Mouse (Mus musculus) frontal cortex, adult (tissue): ENCODE measurements at regions not wholly inside any gene's neighbourhood (a gene's known extent, or its start where the extent isn't known, plus 50 kb on each side); places are given as distances from the start of the nearest gene placed in this dataset.
A peak's percentile ranks its signal among the peaks of the same experiment; 100 is the strongest.

Source experiments
- ATAC-seq: cut with Nextera tagmentation; 2 replicates; pipeline ENCODE4 v1.9.2; 2017; ENCODE audit warnings: mild to moderate bottlenecking, moderate library complexity, mixed read lengths; ENCODE audit not compliant: low TSS enrichment

DNA sequence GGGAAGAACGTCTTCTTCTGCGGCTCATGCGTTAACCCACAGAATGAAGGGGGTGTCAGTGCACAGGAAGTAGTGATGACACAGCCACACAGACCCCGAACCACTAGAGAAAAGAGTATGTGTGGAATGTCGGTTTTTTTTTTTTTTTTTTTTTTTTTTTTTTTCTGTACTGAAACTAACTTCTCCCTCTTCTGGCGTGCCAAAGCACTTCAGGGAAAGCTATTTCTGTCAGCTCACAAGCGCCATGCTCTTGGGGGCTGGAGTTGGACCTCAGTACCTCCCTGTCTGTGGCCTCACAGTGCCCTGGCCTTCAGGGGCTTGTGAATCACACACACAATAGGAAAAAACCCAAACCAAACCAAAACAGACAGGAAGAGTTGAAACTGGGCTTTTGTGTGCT lies 221.1 kb upstream of the Nfe2l3 start:
- ATAC-seq: no peak

GRCm38 (mm10) chr6:51212216-51212615 lies 220.3 kb upstream of the Nfe2l3 start:
- ATAC-seq: no peak

DNA sequence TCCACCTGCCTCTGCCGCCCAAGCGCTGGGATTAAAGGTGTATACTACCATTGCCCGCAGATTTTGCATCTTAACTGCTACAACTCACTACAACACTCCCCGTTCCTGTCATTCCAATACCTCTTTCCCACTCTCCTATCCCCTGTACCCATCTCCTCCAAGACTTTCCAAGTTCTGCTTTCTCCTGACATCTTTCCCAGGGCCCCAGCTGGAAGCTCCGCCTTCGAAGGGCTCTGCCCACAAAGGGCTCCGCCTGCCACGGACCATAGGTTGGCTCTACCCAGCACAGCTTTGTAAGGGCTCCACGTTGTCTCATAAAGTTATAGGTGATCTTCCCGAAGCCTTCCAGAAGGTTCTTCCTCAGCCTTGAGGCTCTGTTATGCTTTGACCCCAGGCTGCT lies 217.1 kb upstream of the Nfe2l3 start:
- no peak for ATAC-seq

DNA sequence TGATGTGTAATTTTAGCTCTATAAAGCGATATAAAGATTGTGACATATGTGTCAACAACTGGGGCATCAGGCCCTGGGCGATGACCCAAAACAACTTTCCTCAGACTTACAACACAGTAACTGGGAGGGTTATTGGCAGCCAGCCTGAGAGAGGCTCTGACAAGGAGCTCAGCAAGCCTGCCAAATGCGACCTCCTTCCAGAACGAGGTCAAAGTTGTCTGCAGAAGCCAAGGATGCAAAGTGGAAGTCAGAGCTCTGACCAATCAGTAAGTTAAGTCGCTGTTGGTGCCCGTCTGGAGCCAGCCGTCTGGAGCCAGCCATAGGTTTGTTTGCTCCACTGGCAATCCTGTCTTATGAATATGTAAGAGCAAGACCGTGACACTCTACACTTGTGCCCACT lies 216.0 kb upstream of the Nfe2l3 start:
- no peak for ATAC-seq

GRCm38 (mm10) chr6:51219691-51220090 lies 212.8 kb upstream of the Nfe2l3 start:
- ATAC-seq: no peak

DNA sequence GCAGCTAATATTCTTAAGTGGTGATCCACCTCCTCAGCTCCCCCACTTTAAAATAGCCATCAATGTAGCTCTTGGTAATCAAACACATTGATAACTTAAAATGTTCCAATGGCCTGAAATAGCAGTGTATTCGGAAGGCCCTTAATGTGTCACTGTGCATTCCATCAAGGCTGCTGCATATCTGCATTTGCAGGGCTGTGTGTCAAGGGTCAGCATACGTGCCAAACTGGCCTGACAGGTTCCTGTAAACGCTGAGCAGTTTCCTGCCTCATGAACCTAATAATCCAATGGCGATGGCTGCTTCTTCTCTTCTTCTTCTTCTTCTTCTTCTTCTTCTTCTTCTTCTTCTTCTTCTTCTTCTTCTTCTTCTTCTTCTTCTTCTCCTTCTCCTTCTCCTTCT lies 211.7 kb upstream of the Nfe2l3 start:
- ATAC-seq: no peak

- ATAC-seq: no peak
Measured at GRCm38 (mm10) chr6:51236077-51236740, 196.3 kb upstream of the Nfe2l3 start.

GRCm38 (mm10) chr6:51240039-51240438 lies 192.4 kb upstream of the Nfe2l3 start:
- no peak for ATAC-seq

- no peak for ATAC-seq
Measured at GRCm38 (mm10) chr6:51250233-51250632, 182.2 kb upstream of the Nfe2l3 start.

- no peak for ATAC-seq
Measured at GRCm38 (mm10) chr6:51251432-51251831, 181.0 kb upstream of the Nfe2l3 start.

DNA sequence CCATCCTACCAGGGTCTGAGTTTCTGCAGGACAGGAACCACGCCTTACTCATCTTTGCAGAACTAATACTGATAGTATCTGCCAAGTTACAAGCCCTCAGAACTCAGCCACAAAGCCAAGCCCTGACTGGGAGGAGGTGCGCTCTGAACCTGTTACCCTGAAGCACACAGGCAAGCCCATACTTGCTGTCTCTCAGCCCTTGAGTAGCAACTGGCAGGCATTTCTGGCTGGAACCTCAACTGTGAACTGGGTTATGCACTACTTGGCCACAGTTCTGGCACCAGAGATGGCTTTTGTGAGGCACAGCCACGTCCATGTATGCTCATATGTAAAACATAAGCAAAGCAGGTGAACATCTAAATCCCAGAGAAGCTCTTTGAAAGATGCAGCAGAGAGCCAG lies 179.7 kb upstream of the Nfe2l3 start:
- no peak for ATAC-seq

DNA sequence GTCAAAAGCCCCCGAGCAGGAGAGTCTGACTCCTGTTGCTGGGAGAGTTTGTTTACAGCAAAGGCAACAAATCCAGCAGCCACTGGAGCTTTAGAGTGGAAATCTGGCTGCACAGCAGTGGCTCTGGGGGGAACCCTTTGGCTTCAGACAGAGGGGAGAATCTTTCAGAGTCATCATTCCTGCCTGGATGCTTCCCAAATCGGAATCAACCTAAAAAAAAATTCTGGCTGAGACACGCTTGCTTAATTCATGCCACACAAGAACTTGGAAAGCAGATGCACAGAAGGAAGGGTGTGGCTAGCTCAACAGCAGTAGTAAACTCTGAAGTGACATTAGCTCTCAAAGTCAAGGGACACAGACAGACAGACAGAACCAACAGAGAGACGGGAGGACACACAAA lies 175.8 kb upstream of the Nfe2l3 start:
- ATAC-seq: no peak

DNA sequence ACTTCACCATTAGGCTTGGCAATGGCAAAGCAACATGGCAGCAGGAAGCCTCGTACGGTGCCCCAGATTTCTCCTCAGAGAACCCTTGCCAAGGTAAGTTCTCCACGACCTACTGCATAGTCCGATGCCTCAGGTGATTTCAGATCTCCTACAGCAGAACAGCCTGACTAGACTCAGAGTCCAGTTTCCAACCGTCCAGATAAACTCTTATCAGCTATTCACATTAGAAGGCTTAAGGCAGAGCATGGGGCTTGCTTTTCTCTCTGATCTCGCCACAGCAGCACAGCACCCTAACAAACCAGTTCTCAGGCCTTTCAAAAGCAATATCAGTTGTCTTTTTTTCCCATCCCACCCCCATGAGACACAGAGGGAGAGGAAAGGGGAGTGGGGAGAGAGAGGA lies 174.9 kb upstream of the Nfe2l3 start:
- ATAC-seq: no peak

GRCm38 (mm10) chr6:51258304-51258703 lies 174.2 kb upstream of the Nfe2l3 start:
- no peak for ATAC-seq

GRCm38 (mm10) chr6:51263595-51263994 lies 168.9 kb upstream of the Nfe2l3 start:
- no peak for ATAC-seq

- peak; percentile 96 for ATAC-seq
Measured at GRCm38 (mm10) chr6:51265329-51265728, 167.1 kb upstream of the Nfe2l3 start.

- ATAC-seq: no peak
Measured at GRCm38 (mm10) chr6:51266721-51267120, 165.7 kb upstream of the Nfe2l3 start.

- no peak for ATAC-seq
Measured at GRCm38 (mm10) chr6:51267888-51268287, 164.6 kb upstream of the Nfe2l3 start.

DNA sequence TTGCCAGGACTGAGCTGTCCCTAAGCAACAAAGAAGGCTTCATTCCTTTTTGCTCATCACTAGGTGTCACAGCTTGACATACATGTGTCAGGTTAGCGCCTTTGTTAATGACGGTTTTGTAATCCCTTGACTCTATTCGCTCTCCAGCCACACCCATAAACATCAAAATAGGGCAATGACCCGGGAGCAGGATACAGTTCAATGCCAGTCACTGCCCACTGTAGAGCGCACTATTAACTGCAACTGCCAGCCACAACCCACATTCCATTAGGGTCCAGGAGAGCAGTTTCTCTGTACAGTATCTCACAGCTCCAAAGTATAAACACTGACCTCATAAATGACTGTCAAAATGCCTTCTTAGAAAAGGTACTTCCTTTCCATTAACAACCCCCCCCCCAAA lies 163.5 kb upstream of the Nfe2l3 start:
- no peak for ATAC-seq

DNA sequence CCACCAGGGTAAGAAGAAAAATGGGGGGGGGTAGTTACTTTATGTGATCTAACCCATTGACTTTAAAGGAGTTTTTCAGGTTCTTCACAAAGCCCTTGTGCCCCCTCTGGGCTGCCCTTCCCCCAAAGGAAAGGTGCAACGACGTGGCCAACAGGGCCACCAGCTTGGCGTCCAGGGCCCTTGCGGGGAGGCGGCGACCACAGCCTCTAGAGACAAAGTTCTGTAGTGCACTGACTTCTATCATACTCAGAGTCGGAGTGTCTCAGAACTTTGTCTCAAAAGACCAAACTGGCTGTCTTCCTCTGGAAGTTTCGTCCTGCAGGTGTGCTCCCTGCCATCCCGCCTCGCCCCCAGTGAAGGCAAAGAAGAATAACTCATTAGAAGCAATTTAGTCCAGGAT lies 162.9 kb upstream of the Nfe2l3 start:
- ATAC-seq: no peak

DNA sequence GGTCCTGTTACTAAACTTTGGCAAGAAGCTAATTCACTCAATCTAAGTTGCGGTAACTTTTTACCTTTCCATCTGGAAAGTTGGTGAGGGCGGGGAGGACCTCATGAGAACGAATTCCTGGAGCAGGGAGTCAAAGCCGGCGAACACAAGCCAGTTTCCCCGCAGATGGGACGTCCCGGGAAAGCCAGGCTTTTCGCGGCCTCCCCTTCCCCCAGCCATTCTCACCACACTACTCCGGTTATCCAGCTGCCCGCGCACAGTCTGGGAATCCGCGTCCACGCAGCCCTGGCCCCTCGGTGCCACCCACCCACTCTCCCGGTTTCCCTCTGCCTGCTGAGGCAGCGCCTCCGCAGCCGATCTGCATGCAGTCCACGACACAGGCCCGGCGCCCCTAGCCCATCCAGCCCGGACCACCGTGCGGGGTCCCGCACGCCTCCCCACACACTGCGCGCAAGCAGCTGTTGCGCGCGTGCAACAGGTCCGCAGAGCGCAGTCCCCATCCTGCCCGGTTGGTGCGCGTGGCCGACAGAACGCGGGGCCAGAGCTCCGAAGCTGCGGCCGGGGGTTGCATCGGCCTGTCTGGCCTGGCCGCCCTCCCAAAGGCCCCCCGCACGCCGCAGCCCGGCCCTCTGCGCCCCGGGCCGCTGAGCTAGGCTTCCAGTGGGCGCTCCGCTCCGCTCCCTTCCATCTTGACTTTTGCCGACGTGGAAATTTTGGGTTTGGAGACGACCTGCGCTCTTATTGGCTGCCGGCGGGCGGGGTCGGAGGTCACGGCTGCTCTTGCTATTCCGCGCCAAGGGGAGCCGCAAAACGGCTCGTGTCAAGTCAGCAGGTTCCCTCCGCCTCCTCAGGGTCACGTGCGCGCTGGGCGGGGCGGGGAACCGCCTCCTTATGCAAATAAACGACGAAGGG lies 162.0 kb upstream of the Nfe2l3 start:
- peak; percentile 38; the same call in 1 of the 2 replicates for ATAC-seq

GRCm38 (mm10) chr6:51271128-51271480 lies 161.4 kb upstream of the Nfe2l3 start:
- no peak for ATAC-seq

GRCm38 (mm10) chr6:51272136-51272736 lies 160.2 kb upstream of the Nfe2l3 start:
- no peak for ATAC-seq
